Mouse (Mus musculus) left cerebral cortex, adult 9 months (tissue): ENCODE measurements around the gene Acsbg2.

Experiments
- DNase-seq, 2 experiments: peaks; one replicate each; pipeline ENCODE4 v3.0.0; 2022; ENCODE audit warnings: low spot score in 2 of 2

Acsbg2 gene

GRCm38 (mm10) chr17:56822380-56822779 is 51.9 kb downstream of the Acsbg2 start:
- DNase-seq: no peak

- peak in 1 of 2 experiments; percentile 31 for DNase-seq
Measured at GRCm38 (mm10) chr17:56819694-56820111, 54.5 kb downstream of the Acsbg2 start.

GRCm38 (mm10) chr17:56819032-56819545 is 55.2 kb downstream of the Acsbg2 start:
- no peak for DNase-seq

- DNase-seq: no peak
Measured at GRCm38 (mm10) chr17:56818067-56818636, 56.1 kb downstream of the Acsbg2 start.

GRCm38 (mm10) chr17:56815057-56815345 is 59.2 kb downstream of the Acsbg2 start:
- DNase-seq: no peak

- DNase-seq: peak; percentile 42 to 74
Measured at GRCm38 (mm10) chr17:56814316-56815056, 59.8 kb downstream of the Acsbg2 start.

GRCm38 (mm10) chr17:56810245-56810644 is 64.0 kb downstream of the Acsbg2 start:
- DNase-seq: peak; percentile 33 to 64

GRCm38 (mm10) chr17:56808518-56808917 is 65.7 kb downstream of the Acsbg2 start:
- peak in 1 of 2 experiments; percentile 86 for DNase-seq

GRCm38 (mm10) chr17:56805784-56806183 is 68.5 kb downstream of the Acsbg2 start:
- no peak for DNase-seq

- no peak for DNase-seq
Measured at GRCm38 (mm10) chr17:56804952-56805351, 69.3 kb downstream of the Acsbg2 start.

GRCm38 (mm10) chr17:56802065-56802464 is 72.2 kb downstream of the Acsbg2 start:
- DNase-seq: no peak

GRCm38 (mm10) chr17:56799276-56799675 is 75.0 kb downstream of the Acsbg2 start:
- no peak for DNase-seq

- DNase-seq: no peak
Measured at GRCm38 (mm10) chr17:56793614-56794319, 80.5 kb downstream of the Acsbg2 start.
